Mouse (Mus musculus): Measurements from ENCODE around the gene Sspo.

GRCm38 (mm10) chr6:48452771-48453170 is 4.7 kb downstream of the Sspo start:
- TF ChIP-seq POLR2A (IDR thresholded peaks at IDR 0.05; ENCODE audit: insufficient read length, low read depth) (no peak), MAX (IDR thresholded peaks at IDR 0.05; ENCODE audit: low read depth) (no peak), USF1 (IDR thresholded peaks at IDR 0.05; ENCODE audit: low read depth) (no peak), E2F4 (IDR thresholded peaks at IDR 0.05; ENCODE audit: insufficient read depth) (no peak), REST (IDR thresholded peaks at IDR 0.05; ENCODE audit: insufficient read depth, insufficient read length) (no peak), CEBPB (IDR thresholded peaks at IDR 0.05; ENCODE audit: insufficient read depth, poor library complexity, severe bottlenecking) (no peak), TCF12 (IDR thresholded peaks at IDR 0.05; ENCODE audit: insufficient read depth, poor library complexity, severe bottlenecking) (no peak), MYOG (IDR thresholded peaks at IDR 0.05; ENCODE audit: control insufficient read depth in 1 of 3, insufficient read depth in 1 of 3, insufficient read length in 2 of 3, low read depth in 2 of 3) (no peak), POLR2AphosphoS2 (IDR thresholded peaks at IDR 0.05; ENCODE audit: insufficient read length, low read depth) (no peak)
